Comparison of ENCODE assay signal across 9 mouse cellular contexts in the genomic region with DNA sequence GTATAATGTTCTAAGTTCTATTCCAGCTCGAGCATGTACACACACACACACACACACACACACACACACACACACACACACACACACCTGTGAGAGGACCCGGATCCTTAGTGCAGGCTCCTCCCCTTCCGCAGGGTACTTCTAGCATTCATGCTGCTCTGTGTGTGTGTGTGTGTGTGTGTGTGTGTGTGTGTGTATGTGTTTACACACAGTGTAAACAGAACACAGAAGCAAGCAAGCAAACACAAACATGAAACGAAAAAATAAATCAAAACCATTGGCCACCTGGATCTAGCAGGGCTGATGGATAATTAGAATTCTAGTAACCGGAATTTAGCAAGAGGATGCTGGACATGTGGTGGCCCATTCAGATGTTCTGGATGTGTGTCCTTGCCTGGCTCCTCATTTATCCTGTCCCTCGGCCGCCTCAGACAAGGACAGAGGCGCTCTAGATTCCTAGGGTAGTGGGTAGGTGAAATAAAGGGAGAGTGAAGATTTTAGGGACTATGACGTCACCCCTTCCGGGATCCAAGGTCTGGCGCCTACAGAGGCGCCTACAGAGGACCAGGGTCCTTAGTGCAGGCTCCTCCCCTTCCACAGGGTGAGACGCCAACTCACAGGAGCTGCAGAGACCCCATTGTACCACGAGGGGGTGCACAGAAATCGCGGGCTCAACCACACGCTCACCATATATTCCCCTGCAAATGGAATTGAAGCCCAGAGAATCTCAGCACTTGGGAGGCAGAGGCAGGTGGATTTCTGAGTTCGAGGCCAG. TPM values are rescaled to one million over a fixed set of nuclear protein-coding genes. Genes with fewer than 3 reads are reported as not detected.
DNase-seq lines count a peak whose midpoint lies in the region; ATAC-seq and TF ChIP-seq lines count a peak whose summit lies in the region.
"Had no signal": no experiment of that assay in that cellular context is flagged by ENCODE, and none has a peak within 500 bp of the region (broad histone marks: within the 10 kb centered on the region; RNA-seq: fewer than 3 reads in every experiment).

No protein-coding gene starts in this region.

- ATAC-seq in heart, embryonic 14.5 days (ENCODE audit: insufficient number of reproducible peaks, insufficient read depth, low FRiP score, low read depth): peak; percentile 54
- ATAC-seq in liver, embryonic 15.5 days (ENCODE audit: insufficient read depth): peak; percentile 40; the same call in 1 of the 2 replicates
- peak; percentile 54 for ATAC-seq in neural tube, embryonic 12.5 days (ENCODE audit: low FRiP score, low read depth)
- peak; percentile 80 for ATAC-seq in stomach, postnatal 0 days (ENCODE audit: low FRiP score, low TSS enrichment)

- no peak overlapping the region for H3K9ac ChIP-seq in heart, embryonic 14.5 days (ENCODE audit: low read length)
- H3K9ac ChIP-seq in liver, embryonic 15.5 days: no peak overlapping the region
- no peak overlapping the region for H3K9ac ChIP-seq in neural tube, embryonic 12.5 days
- no peak overlapping the region for H3K9ac ChIP-seq in stomach, postnatal 0 days (ENCODE audit: low read length)
- H3K9ac ChIP-seq: embryonic facial prominence, embryonic 12.5 days had no signal

- no peak for TF ChIP-seq POLR2A in bone marrow, adult 2 months (IDR thresholded peaks at IDR 0.05; ENCODE audit: borderline replicate concordance, control insufficient read depth, low read depth, low read length)

- peaks cover 30% of the 10 kb centered on the region for H3K27me3 ChIP-seq in heart, embryonic 14.5 days (ENCODE audit: control insufficient read depth, insufficient read depth, low read length)
- peaks cover 46% of the 10 kb centered on the region for H3K27me3 ChIP-seq in liver, embryonic 15.5 days
- H3K27me3 ChIP-seq in neural tube, embryonic 12.5 days (replicated peaks): peaks cover 38% of the 10 kb centered on the region
- no peaks in the 10 kb centered on the region for H3K27me3 ChIP-seq in stomach, postnatal 0 days (ENCODE audit: control insufficient read depth, insufficient read depth, low read length)

- peak; percentile 78 for TF ChIP-seq CTCF in bone marrow, adult 2 months (IDR thresholded peaks at IDR 0.05; ENCODE audit: control insufficient read depth, insufficient read depth, low read length)
- peak; percentile 87 for TF ChIP-seq CTCF in stomach, postnatal 0 days (IDR thresholded peaks at IDR 0.05; ENCODE audit: low read depth)

- 23% methylated on average over 18 of the region's 18 CpGs for WGBS in bone marrow, adult 2 months
- 22% methylated on average over 18 of the region's 18 CpGs for WGBS in heart, embryonic 14.5 days
- WGBS in liver, embryonic 15.5 days (ENCODE audit: insufficient replicate concordance): 23% methylated on average over 18 of the region's 18 CpGs
- WGBS in neural tube, embryonic 12.5 days: 28% methylated on average over 18 of the region's 18 CpGs
- 20% methylated on average over 18 of the region's 18 CpGs for WGBS in stomach, postnatal 0 days

- no peaks in the 10 kb centered on the region for H3K36me3 ChIP-seq in heart, embryonic 14.5 days (ENCODE audit: control insufficient read depth, insufficient read depth, low read length)
- no peaks in the 10 kb centered on the region for H3K36me3 ChIP-seq in liver, embryonic 15.5 days (replicated peaks)
- no peaks in the 10 kb centered on the region for H3K36me3 ChIP-seq in neural tube, embryonic 12.5 days
- H3K36me3 ChIP-seq in stomach, postnatal 0 days (ENCODE audit: control insufficient read depth, insufficient read depth, low read length): no peaks in the 10 kb centered on the region
- H3K36me3 ChIP-seq: embryonic facial prominence, embryonic 12.5 days had no signal

- H3K4me1 ChIP-seq in bone marrow, adult 2 months (ENCODE audit: control insufficient read depth, insufficient read depth, low read length): no peaks in the 10 kb centered on the region; the same call in 1 of the 2 replicates
- H3K4me1 ChIP-seq in heart, embryonic 14.5 days (ENCODE audit: control insufficient read depth in 2 of 2, insufficient read depth in 2 of 2, low read length in 2 of 2): peaks cover 21 to 35% of the 10 kb centered on the region in 2 experiments
- peaks cover 11% of the 10 kb centered on the region for H3K4me1 ChIP-seq in liver, embryonic 15.5 days (replicated peaks)
- H3K4me1 ChIP-seq in neural tube, embryonic 12.5 days: peaks cover 38% of the 10 kb centered on the region
- peaks cover 8% of the 10 kb centered on the region for H3K4me1 ChIP-seq in stomach, postnatal 0 days (replicated peaks; ENCODE audit: control insufficient read depth, insufficient read depth)

- no peak overlapping the region for H3K27ac ChIP-seq in bone marrow, adult 2 months (ENCODE audit: control insufficient read depth, insufficient read depth, low read depth, low read length, poor library complexity)
- no peak overlapping the region for H3K27ac ChIP-seq in heart, embryonic 14.5 days (replicated peaks in 1 of 2; ENCODE audit: control insufficient read depth in 1 of 2, insufficient read depth in 1 of 2, low read depth in 2 of 2, low read length in 2 of 2)
- H3K27ac ChIP-seq in liver, embryonic 15.5 days (replicated peaks): no peak overlapping the region
- H3K27ac ChIP-seq in neural tube, embryonic 12.5 days: no peak overlapping the region
- no peak overlapping the region for H3K27ac ChIP-seq in stomach, postnatal 0 days (replicated peaks)
- H3K27ac ChIP-seq: embryonic facial prominence, embryonic 12.5 days had no signal

- peak overlapping the region; percentile 25; the same call in 1 of the 2 replicates for H3K4me2 ChIP-seq in heart, embryonic 14.5 days (ENCODE audit: low read length)
- no peak overlapping the region for H3K4me2 ChIP-seq in liver, embryonic 15.5 days
- peak overlapping the region; percentile 16; the same call in 1 of the 2 replicates for H3K4me2 ChIP-seq in neural tube, embryonic 12.5 days (replicated peaks)
- H3K4me2 ChIP-seq in stomach, postnatal 0 days (replicated peaks; ENCODE audit: low read depth): no peak overlapping the region

- peak; percentile 84 for DNase-seq in CD4-positive helper T cell, adult 2 months (ENCODE audit: low read depth, low spot score)
- peak; percentile 52 for DNase-seq in fibroblast of lung, adult 2 months (ENCODE audit: low read depth)
- peak; percentile 87 for DNase-seq in kidney, postnatal 10 days
- DNase-seq in stomach, postnatal 0 days (ENCODE audit: low spot score): peak; percentile 84

- no peaks in the 10 kb centered on the region for H3K9me3 ChIP-seq in heart, embryonic 14.5 days (ENCODE audit: control insufficient read depth, low read length)
- H3K9me3 ChIP-seq in liver, embryonic 15.5 days (replicated peaks): no peaks in the 10 kb centered on the region
- H3K9me3 ChIP-seq in neural tube, embryonic 12.5 days: no peaks in the 10 kb centered on the region
- H3K9me3 ChIP-seq in stomach, postnatal 0 days (ENCODE audit: control insufficient read depth, low read length): no peaks in the 10 kb centered on the region
- H3K9me3 ChIP-seq: embryonic facial prominence, embryonic 12.5 days had no signal

- no peak overlapping the region for H3K4me3 ChIP-seq in bone marrow, adult 2 months (replicated peaks; ENCODE audit: control insufficient read depth, low read depth, low read length)
- no peak overlapping the region for H3K4me3 ChIP-seq in heart, embryonic 14.5 days (ENCODE audit: control insufficient read depth in 1 of 2, insufficient read depth in 1 of 2, low read depth in 1 of 2, low read length in 2 of 2)
- no peak overlapping the region for H3K4me3 ChIP-seq in liver, embryonic 15.5 days (replicated peaks)
- no peak overlapping the region for H3K4me3 ChIP-seq in neural tube, embryonic 12.5 days
- no peak overlapping the region for H3K4me3 ChIP-seq in stomach, postnatal 0 days (ENCODE audit: low read depth, low read length)

- TF ChIP-seq EP300 in stomach, postnatal 0 days (optimal IDR thresholded peaks at IDR 0.05): no peak

RNA-seq across cellular contexts. Expression of gene Pnmal2, which starts 6.6 kb away (rescaled TPM):
- not detected in 2 replicates for polyA plus RNA-seq in bone marrow, adult 2 months (2011; ENCODE audit: insufficient read depth, insufficient read length, low replicate concordance, missing spikeins)
- 2.8 TPM in 2 replicates for polyA plus RNA-seq in heart, embryonic 14.5 days (2014; fragmentation: Nextera tagmentation; extraction: Ambion mirVana)
- polyA plus RNA-seq in liver, embryonic 15.5 days (2015; fragmentation: Nextera tagmentation; extraction: Ambion mirVana): 0.44 and 0.60 TPM in 2 replicates
- 40.2 and 47.5 TPM in 2 replicates for polyA plus RNA-seq in neural tube, embryonic 12.5 days (2016; fragmentation: Nextera tagmentation; extraction: Ambion mirVana)
- 4.7 and 4.8 TPM in 2 replicates for polyA plus RNA-seq in stomach, postnatal 0 days (2015; fragmentation: Nextera tagmentation; extraction: Ambion mirVana)

RNA-seq across cellular contexts. Expression of gene Pnmal1, which starts 8.4 kb away (rescaled TPM):
- polyA plus RNA-seq in bone marrow, adult 2 months (2011; ENCODE audit: insufficient read depth, insufficient read length, low replicate concordance, missing spikeins): not detected in 2 replicates
- 0.04 and 0.45 TPM in 2 replicates for polyA plus RNA-seq in heart, embryonic 14.5 days (2014; fragmentation: Nextera tagmentation; extraction: Ambion mirVana)
- 0.05 TPM in 1 of 2 replicates, not detected in the other for polyA plus RNA-seq in liver, embryonic 15.5 days (2015; fragmentation: Nextera tagmentation; extraction: Ambion mirVana)
- polyA plus RNA-seq in neural tube, embryonic 12.5 days (2016; fragmentation: Nextera tagmentation; extraction: Ambion mirVana): 25.6 and 26.2 TPM in 2 replicates
- 1.7 and 1.8 TPM in 2 replicates for polyA plus RNA-seq in stomach, postnatal 0 days (2015; fragmentation: Nextera tagmentation; extraction: Ambion mirVana)

RNA-seq across cellular contexts. Expression of gene Calm3, which starts 27.1 kb away (rescaled TPM):
- 307 and 376 TPM in 2 replicates for polyA plus RNA-seq in bone marrow, adult 2 months (2011; ENCODE audit: insufficient read depth, insufficient read length, low replicate concordance, missing spikeins)
- polyA plus RNA-seq in heart, embryonic 14.5 days (2014; fragmentation: Nextera tagmentation; extraction: Ambion mirVana): 119 and 152 TPM in 2 replicates
- polyA plus RNA-seq in liver, embryonic 15.5 days (2015; fragmentation: Nextera tagmentation; extraction: Ambion mirVana): 79.0 and 83.9 TPM in 2 replicates
- 213 and 232 TPM in 2 replicates for polyA plus RNA-seq in neural tube, embryonic 12.5 days (2016; fragmentation: Nextera tagmentation; extraction: Ambion mirVana)
- 49.1 and 58.7 TPM in 2 replicates for polyA plus RNA-seq in stomach, postnatal 0 days (2015; fragmentation: Nextera tagmentation; extraction: Ambion mirVana)

RNA-seq across cellular contexts. Expression of gene Gm42372, which starts 31.8 kb away (rescaled TPM):
- 0.77 and 1.9 TPM in 2 replicates for polyA plus RNA-seq in bone marrow, adult 2 months (2011; ENCODE audit: insufficient read depth, insufficient read length, low replicate concordance, missing spikeins)
- 0.08 and 0.12 TPM in 2 replicates for polyA plus RNA-seq in heart, embryonic 14.5 days (2014; fragmentation: Nextera tagmentation; extraction: Ambion mirVana)
- 0.06 TPM in 1 of 2 replicates, not detected in the other for polyA plus RNA-seq in liver, embryonic 15.5 days (2015; fragmentation: Nextera tagmentation; extraction: Ambion mirVana)
- polyA plus RNA-seq in neural tube, embryonic 12.5 days (2016; fragmentation: Nextera tagmentation; extraction: Ambion mirVana): 1.5 and 2.0 TPM in 2 replicates
- polyA plus RNA-seq in stomach, postnatal 0 days (2015; fragmentation: Nextera tagmentation; extraction: Ambion mirVana): 0.15 and 0.16 TPM in 2 replicates

RNA-seq across cellular contexts. Expression of gene Ccdc8, which starts 41.5 kb away (rescaled TPM):
- 1.4 and 2.5 TPM in 2 replicates for polyA plus RNA-seq in bone marrow, adult 2 months (2011; ENCODE audit: insufficient read depth, insufficient read length, low replicate concordance, missing spikeins)
- 21.9 and 26.8 TPM in 2 replicates for polyA plus RNA-seq in heart, embryonic 14.5 days (2014; fragmentation: Nextera tagmentation; extraction: Ambion mirVana)
- 3.7 and 3.9 TPM in 2 replicates for polyA plus RNA-seq in liver, embryonic 15.5 days (2015; fragmentation: Nextera tagmentation; extraction: Ambion mirVana)
- polyA plus RNA-seq in neural tube, embryonic 12.5 days (2016; fragmentation: Nextera tagmentation; extraction: Ambion mirVana): 7.9 and 15.3 TPM in 2 replicates
- polyA plus RNA-seq in stomach, postnatal 0 days (2015; fragmentation: Nextera tagmentation; extraction: Ambion mirVana): 4.7 and 6.7 TPM in 2 replicates

Comparison
In these comparisons a context has a peak if more than half of its experiments do, and no peak if none do; other contexts are left out.
1. H3K4me2 ChIP-seq: peak in heart, embryonic 14.5 days (single experiment) and neural tube, embryonic 12.5 days (single experiment); none in liver, embryonic 15.5 days (single experiment) and stomach, postnatal 0 days (single experiment).
2. Peak in every context shown above with its lines, with median percentiles within 50 percentile points of each other: DNase-seq and ATAC-seq.